Mouse (Mus musculus) lung, embryonic 14.5 days (tissue): ENCODE measurements around the gene Cspg4. TPM values are rescaled to one million over a fixed set of nuclear protein-coding genes. Genes with fewer than 3 reads are reported as not detected.

ENCODE experiments used
- ATAC-seq: fragments of 200-750 bp; cut with Nextera tagmentation; 2 replicates; pipeline ENCODE4 v1.8.0; 2017; ENCODE audit warnings: mild to moderate bottlenecking, moderate TSS enrichment, moderate library complexity; ENCODE audit not compliant: insufficient read depth
- DNase-seq: peaks from one replicate; pipeline ENCODE4 v3.0.0-alpha.2; 2015
- H3K27ac ChIP-seq: fragments of 300-500 bp; sonication (generic); 2 replicates; pipeline ENCODE4 v1.5.1; 2014; ENCODE audit warnings: low read depth, mild to moderate bottlenecking, moderate library complexity
- H3K27me3 ChIP-seq: fragments of 300-500 bp; sonication (generic); 2 replicates; pipeline ENCODE4 v1.6.1; 2014; ENCODE audit warnings: low read length, control low read depth; ENCODE audit not compliant: insufficient read depth
- H3K36me3 ChIP-seq: fragments of 300-500 bp; sonication (generic); 2 replicates; pipeline ENCODE4 v1.6.1; 2014; ENCODE audit warnings: control low read depth; ENCODE audit not compliant: insufficient read depth
- H3K4me1 ChIP-seq: fragments of 300-500 bp; sonication (generic); 2 replicates; pipeline ENCODE4 v1.6.1; 2014; ENCODE audit warnings: antibody characterized with exemption, control low read depth; ENCODE audit not compliant: insufficient read depth
- H3K4me2 ChIP-seq: fragments of 300-500 bp; sonication (generic); 2 replicates; pipeline ENCODE4 v1.6.1; 2014; ENCODE audit warnings: mild to moderate bottlenecking
- H3K4me3 ChIP-seq: fragments of 300-500 bp; sonication (generic); 2 replicates; pipeline ENCODE4 v1.5.1; 2014; ENCODE audit warnings: low read depth, low read length
- H3K9ac ChIP-seq: fragments of 300-500 bp; sonication (generic); 2 replicates; pipeline ENCODE4 v1.6.1; 2014
- H3K9me3 ChIP-seq: fragments of 300-500 bp; sonication (generic); 2 replicates; pipeline ENCODE4 v1.6.1; 2016; ENCODE audit warnings: low read depth, low read length, control low read depth
- CTCF ChIP-seq: IDR thresholded peaks from 2 replicates; pipeline ENCODE4 v1.5.1; 2016; ENCODE audit warnings: antibody characterized with exemption, low read depth
- WGBS: fragments of 180-500 bp; shearing (Covaris S2); extraction: QIAGEN DNeasy Blood & Tissue Kit; methylation state at CpG from one replicate; pipeline ENCODE4 v1.1.7; 2014; 5-methylcytosine and 5-hydroxymethylcytosine counted together
- polyA plus RNA-seq: library from polyadenylated mRNA; unstranded; fragments of >200 nt; fragmentation: Nextera tagmentation; extraction: Ambion mirVana; gene quantifications from 2 replicates; pipeline ENCODE4 v1.2.1, GENCODE M21; 2014

Cspg4 gene
- polyA plus RNA-seq, 1 experiment from 2014 or later = 13.9 TPM

DNA sequence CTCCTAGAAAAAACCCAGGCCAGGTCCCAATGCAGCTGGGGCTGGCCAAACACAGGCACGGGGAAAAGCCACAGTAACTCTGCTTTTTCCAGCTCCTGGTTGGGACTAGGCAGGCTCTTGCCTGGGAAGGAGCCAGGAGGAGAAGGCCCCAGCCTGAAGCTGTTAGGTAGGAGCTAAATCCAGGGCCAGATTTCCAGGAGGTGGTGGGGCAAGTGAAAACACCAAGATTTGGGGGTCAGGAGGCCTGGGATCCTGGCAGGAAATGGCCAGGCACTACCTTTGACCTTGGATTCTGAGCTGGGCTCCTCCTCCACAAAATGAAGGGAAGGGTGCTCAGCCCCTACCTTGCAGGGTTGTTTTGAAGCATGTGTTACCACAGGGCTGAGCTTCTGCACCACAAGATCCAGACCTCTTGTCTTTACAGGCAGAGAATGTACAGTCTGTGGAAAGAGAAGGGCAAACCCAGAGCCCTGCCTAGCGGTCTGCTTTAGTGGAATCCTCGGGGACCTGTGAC lies 560 bp upstream of the Cspg4 start, which contains the start of gene Odf3l1:
TSS of gene Odf3l1 (minus strand) at position 464 of the 514 bp plus-strand sequence.
- H3K27ac ChIP-seq = peak within 1 kb of the TSS; percentile 66
- peak within 1 kb of the TSS; percentile 54 for H3K9ac ChIP-seq
- no peaks in the 10 kb centered on the region for H3K36me3 ChIP-seq
- DNase-seq (peak; percentile 72), ATAC-seq (no peak)
- H3K27me3 ChIP-seq = no peaks in the 10 kb centered on the region; the same call in 1 of the 2 replicates
- H3K4me1 ChIP-seq = peaks cover 41% of the 10 kb centered on the region
- 8% methylated on average over 3 of the region's 3 CpGs for WGBS
- no peaks in the 10 kb centered on the region for H3K9me3 ChIP-seq
- peak within 1 kb of the TSS; percentile 70 for H3K4me2 ChIP-seq
- TF ChIP-seq CTCF = no peak
- peak within 1 kb of the TSS; percentile 47 for H3K4me3 ChIP-seq

DNA sequence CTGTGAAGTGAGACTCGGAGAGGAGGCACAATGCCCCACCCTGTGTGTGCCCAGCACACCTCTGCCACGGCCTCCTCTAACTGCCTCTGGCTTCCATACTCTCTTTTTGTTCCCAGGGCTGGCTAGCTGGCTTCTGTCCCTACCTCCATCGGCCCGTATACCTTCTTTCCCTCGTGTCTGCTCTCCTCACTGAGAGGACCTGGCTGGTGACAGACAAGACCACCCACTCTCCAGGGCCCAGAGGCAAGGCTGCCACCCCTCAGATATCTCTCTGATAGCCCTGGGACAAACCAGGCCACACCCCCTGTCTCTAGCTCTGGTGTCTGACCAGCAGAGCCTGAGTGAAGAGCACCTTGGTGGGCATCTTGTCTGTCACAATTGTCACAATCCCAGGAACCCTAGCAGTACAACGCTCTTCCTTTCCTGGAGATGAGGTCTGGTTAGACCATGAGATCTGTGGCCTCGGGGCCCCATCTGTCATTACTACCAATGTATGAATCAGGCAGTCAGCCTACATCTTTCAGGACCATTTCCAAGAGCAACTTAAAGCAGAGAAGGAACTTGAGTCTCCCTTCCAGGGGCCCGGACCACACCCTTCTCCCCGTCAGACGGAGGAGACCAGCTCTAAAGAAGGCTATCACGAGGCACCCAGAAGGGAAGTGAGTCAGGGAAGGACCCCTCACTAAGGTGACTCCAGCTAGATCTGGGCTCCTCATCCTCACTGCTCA lies 1.0 kb downstream of the Cspg4 start:
- no peak for TF ChIP-seq CTCF
- no peaks in the 10 kb centered on the region for H3K9me3 ChIP-seq
- no peak for ATAC-seq
- H3K9ac ChIP-seq = peak overlapping the region; percentile 54
- peak overlapping the region; percentile 47 for H3K4me3 ChIP-seq
- no peak for DNase-seq
- peaks cover 44% of the 10 kb centered on the region for H3K4me1 ChIP-seq
- WGBS = 63% methylated on average over 11 of the region's 11 CpGs
- H3K27ac ChIP-seq = no peak overlapping the region
- H3K4me2 ChIP-seq = peak overlapping the region; percentile 70
- no peaks in the 10 kb centered on the region for H3K36me3 ChIP-seq
- H3K27me3 ChIP-seq = no peaks in the 10 kb centered on the region; the same call in 1 of the 2 replicates

GRCm38 (mm10) chr9:56866430-56866829 lies 1.6 kb downstream of the Cspg4 start:
- peak overlapping the region; percentile 47; the same call in 1 of the 2 replicates for H3K4me3 ChIP-seq
- TF ChIP-seq CTCF = no peak
- no peak overlapping the region for H3K27ac ChIP-seq
- H3K4me1 ChIP-seq = peaks cover 47% of the 10 kb centered on the region
- no peak for ATAC-seq
- no peaks in the 10 kb centered on the region for H3K36me3 ChIP-seq
- no peaks in the 10 kb centered on the region for H3K9me3 ChIP-seq
- no peak overlapping the region for H3K9ac ChIP-seq
- no peaks in the 10 kb centered on the region for H3K27me3 ChIP-seq
- DNase-seq = no peak
- 81% methylated on average over 5 of the region's 5 CpGs for WGBS
- peak overlapping the region; percentile 70 for H3K4me2 ChIP-seq

DNA sequence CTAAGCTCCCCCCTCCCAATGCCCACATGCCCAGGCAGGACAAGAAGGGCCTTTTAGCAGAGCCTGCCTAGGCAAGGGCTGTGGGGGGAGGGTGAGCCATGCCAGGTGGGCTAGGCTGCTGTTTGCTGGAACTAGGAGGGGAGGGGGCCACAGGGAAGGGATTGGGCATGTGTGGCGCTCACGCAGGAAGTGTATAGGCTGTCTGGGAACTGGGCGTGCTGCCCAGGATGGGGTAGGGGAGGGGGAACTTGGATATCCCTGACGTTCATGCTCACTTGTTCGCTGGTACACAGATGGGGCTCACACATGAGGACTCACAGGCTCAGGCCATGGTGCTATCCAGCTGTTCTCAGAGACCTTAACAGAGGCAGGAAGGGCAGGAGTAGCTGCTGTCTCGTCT lies 3.5 kb downstream of the Cspg4 start:
- Histone ChIP-seq H3K36me3 (no peaks in the 10 kb centered on the region), H3K9ac (0 out of 2 replicates have a peak overlapping the region, but pooled peaks have one; percentile 18), H3K4me2 (peak overlapping the region; percentile 70), H3K27ac (peak overlapping the region; percentile 64; the same call in 1 of the 2 replicates), H3K27me3 (no peaks in the 10 kb centered on the region), H3K9me3 (no peaks in the 10 kb centered on the region), H3K4me1 (peaks cover 47% of the 10 kb centered on the region), H3K4me3 (no peak overlapping the region)
- peak; percentile 82 for ATAC-seq
- 8% methylated on average over 6 of the region's 6 CpGs for WGBS
- TF ChIP-seq CTCF = no peak
- peak; percentile 91 for DNase-seq

DNA sequence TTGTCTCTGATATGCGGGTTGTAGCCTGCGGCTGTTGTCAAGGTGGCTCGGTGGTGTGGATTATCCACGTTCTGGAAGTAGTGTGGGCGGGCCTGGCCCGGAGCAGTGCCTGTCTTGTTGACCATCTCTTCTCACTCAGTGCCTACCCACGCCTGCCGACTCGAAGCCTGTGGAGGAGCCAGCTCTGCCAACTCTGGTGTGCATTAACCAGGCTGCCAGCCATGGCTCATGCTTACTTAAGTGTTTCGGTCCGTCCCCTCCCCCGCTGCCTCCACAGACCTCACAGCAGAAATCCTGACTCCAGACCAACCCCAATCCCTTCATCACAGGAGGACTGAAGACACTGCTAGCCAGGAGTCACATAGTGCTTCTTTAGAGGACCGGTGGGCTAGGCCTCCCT lies 4.7 kb downstream of the Cspg4 start:
- no peaks in the 10 kb centered on the region for H3K27me3 ChIP-seq
- H3K9me3 ChIP-seq = no peaks in the 10 kb centered on the region
- H3K9ac ChIP-seq = no peak overlapping the region
- no peak overlapping the region for H3K4me3 ChIP-seq
- TF ChIP-seq CTCF = no peak
- 61% methylated on average over 13 of the region's 13 CpGs for WGBS
- no peaks in the 10 kb centered on the region for H3K36me3 ChIP-seq
- no peak for ATAC-seq
- DNase-seq = no peak
- no peak overlapping the region; the same call in 1 of the 2 replicates for H3K27ac ChIP-seq
- H3K4me1 ChIP-seq = peaks cover 41% of the 10 kb centered on the region
- no peak overlapping the region for H3K4me2 ChIP-seq

GRCm38 (mm10) chr9:56870778-56871177 lies 5.9 kb downstream of the Cspg4 start:
- no peaks in the 10 kb centered on the region for H3K36me3 ChIP-seq
- H3K4me1 ChIP-seq = peaks cover 36% of the 10 kb centered on the region
- ATAC-seq (no peak), DNase-seq (no peak)
- no peaks in the 10 kb centered on the region for H3K9me3 ChIP-seq
- no peak overlapping the region for H3K4me3 ChIP-seq
- H3K4me2 ChIP-seq = peak overlapping the region; percentile 13; the same call in 1 of the 2 replicates
- peak overlapping the region; percentile 52; the same call in 1 of the 2 replicates for H3K27ac ChIP-seq
- 48% methylated on average over 10 of the region's 10 CpGs for WGBS
- H3K27me3 ChIP-seq = no peaks in the 10 kb centered on the region
- no peak overlapping the region for H3K9ac ChIP-seq
- TF ChIP-seq CTCF = no peak

GRCm38 (mm10) chr9:56871191-56871590 lies 6.4 kb downstream of the Cspg4 start:
- peaks cover 36% of the 10 kb centered on the region for H3K4me1 ChIP-seq
- H3K4me2 ChIP-seq = no peak overlapping the region
- DNase-seq (peak; percentile 67), ATAC-seq (peak; percentile 10; the same call in 1 of the 2 replicates)
- H3K27me3 ChIP-seq = no peaks in the 10 kb centered on the region
- WGBS = 28% methylated on average over 5 of the region's 5 CpGs
- H3K27ac ChIP-seq = peak overlapping the region; percentile 52; the same call in 1 of the 2 replicates
- no peaks in the 10 kb centered on the region for H3K9me3 ChIP-seq
- no peak for TF ChIP-seq CTCF
- no peak overlapping the region; the same call in 1 of the 2 replicates for H3K9ac ChIP-seq
- H3K4me3 ChIP-seq = no peak overlapping the region
- H3K36me3 ChIP-seq = no peaks in the 10 kb centered on the region
